Mouse (Mus musculus) sigmoid colon, adult 10 weeks (tissue): Measurements from ENCODE around the gene Gfra4. TPM values are rescaled to one million over a fixed set of nuclear protein-coding genes. Genes with fewer than 3 reads are reported as not detected.

Source experiments
- polyA plus RNA-seq: library from polyadenylated mRNA; stranded (reverse); fragments of 350-450 nt; fragmentation: Illumina TruSeq; extraction: RNeasy Lipid Tissue Mini Kit (QIAGEN cat#74804); gene quantifications from one replicate; pipeline ENCODE4 v1.2.3, GENCODE M21; 2014; ENCODE audit warnings: low read depth, low replicate concordance

Gene Gfra4
- polyA plus RNA-seq = 0.47 TPM

DNA sequence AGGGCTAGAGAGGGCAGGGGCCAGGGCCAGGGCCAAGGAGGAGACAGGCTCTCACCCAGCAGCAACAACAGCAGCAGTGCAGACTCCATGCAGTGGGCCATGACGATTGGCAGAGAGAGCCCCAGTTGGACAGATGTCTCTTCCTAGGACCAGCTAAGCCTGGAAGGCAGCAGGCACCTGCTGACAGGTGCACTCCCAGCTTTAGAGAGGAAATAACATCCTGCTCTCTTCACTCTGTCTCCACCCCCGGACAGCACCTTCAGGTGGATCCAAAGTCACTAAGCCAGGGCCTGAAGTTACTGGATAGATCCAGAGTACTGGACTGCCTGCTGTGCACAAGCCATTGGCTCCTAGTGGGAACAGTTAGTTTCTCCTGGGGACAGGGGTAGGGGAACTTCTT, at the start of gene Gfra4:
Gene Gfra4, minus strand, starts transcription at position 101 of the 400 bp plus-strand sequence.

DNA sequence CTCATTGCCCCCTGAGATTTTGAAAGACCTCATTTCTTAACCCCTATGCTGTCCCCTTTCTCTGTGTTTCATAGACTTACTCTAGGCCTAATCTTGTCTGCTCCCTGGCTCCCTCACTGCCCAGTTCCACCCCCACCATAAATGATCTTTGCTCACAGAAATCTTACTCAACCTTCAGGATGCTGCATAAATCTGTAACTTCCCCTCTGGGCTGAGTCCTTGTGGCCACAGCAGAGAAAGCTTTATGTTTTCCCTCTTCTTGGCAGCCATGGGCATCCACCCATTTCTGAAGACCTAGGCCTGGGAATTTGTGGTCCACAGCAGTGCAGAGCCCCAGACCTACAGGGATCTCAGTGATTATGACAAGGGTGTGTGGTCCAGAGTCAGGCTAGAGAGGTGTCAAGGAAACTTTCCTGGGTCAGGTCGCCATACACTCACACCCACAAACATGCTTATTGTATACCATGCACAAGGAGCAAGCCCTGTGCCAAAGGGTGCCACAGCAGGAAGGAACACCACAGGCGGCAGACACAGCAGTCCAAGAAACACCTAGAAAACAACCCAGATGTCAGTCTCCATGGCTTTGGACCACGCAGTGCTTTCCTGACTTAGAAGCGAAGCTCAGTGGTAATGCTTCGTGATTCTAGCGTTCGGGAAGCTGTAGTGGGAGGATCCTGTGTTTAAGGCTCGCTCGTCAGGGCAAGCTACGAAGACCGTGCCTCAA, 43.9 kb upstream of the Gfra4 start, which contains the start of gene Siglec1:
Gene Siglec1, minus strand, starts transcription at position 99 of the 724 bp plus-strand sequence.

DNA sequence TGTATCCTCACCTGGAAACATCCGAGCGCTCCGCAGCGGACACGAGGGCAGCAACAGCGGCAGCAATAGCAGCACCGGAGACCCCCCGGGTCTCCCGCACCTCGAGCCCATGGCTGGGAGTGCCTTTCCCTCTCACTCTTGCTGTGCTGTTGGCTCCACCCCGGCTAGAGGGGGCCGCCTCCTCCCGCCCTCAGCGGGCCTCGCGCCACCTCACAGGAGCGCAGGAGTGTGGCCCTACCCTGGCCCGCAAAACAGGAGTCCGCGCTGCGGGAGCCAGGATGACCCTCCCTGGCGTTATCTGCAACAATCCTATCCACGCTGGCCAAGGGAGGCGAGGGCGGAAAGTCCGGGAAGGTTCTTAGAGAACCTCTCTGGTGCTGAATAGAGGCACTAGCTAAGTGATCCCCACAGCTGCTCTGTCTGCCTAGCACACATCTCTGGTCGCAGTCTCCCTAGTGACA, 20.5 kb upstream of the Gfra4 start, which contains the start of gene Adam33:
Gene Adam33, minus strand, starts transcription at position 411 of the 461 bp plus-strand sequence.

Other genes starting within 250 kb of the Gfra4 start
- gene 4930402H24Rik, start 136.7 kb downstream of the Gfra4 start, polyA plus RNA-seq = 19.4 TPM
- 25.0 TPM for gene Atrn, start 136.6 kb downstream of the Gfra4 start, polyA plus RNA-seq
- gene Adam33, start 20.7 kb upstream of the Gfra4 start, polyA plus RNA-seq = 7.7 TPM
- gene Siglec1, start 43.7 kb upstream of the Gfra4 start, polyA plus RNA-seq = 0.47 TPM
- gene Hspa12b, start 84.2 kb upstream of the Gfra4 start, polyA plus RNA-seq = 0.16 TPM
- not detected for gene Gm11037, start 90.4 kb upstream of the Gfra4 start, polyA plus RNA-seq
- 1.3 TPM for gene 1700037H04Rik, start 117.0 kb upstream of the Gfra4 start, polyA plus RNA-seq
- 17.7 TPM for gene Cenpb, start 137.0 kb upstream of the Gfra4 start, polyA plus RNA-seq
- 5.1 TPM for gene Cdc25b, start 143.9 kb upstream of the Gfra4 start, polyA plus RNA-seq
- 3.2 TPM for gene Spef1, start 144.2 kb upstream of the Gfra4 start, polyA plus RNA-seq
- 3.0 TPM for gene Ap5s1, start 164.0 kb upstream of the Gfra4 start, polyA plus RNA-seq
- 6.7 TPM for gene Mavs, start 191.0 kb upstream of the Gfra4 start, polyA plus RNA-seq
- gene Pank2, start 219.4 kb upstream of the Gfra4 start, polyA plus RNA-seq = 60.7 TPM